In the genomic region with DNA sequence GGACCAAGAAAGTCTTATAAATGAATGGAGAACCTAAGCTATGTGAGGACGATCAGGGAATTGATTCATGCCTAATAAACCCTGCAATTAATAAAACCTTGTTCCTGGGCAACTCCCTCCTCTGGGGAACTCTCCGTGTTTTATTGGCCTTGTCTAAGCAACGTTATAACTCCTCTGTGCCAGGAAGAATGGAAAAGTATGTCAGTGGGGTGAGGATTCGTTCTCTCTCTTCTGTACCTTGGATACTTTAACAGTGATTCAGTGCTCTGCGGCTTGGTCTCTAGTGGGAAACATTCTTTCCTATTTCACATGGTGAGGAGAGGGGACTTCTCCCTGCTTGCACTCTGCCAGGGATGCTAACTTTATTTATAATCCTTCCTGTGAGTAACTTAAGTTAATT, we compare ENCODE assay signal across 26 mouse cellular contexts.
A peak's percentile ranks its signal among the peaks of the same experiment; 100 is the strongest.
DNase-seq lines count a peak whose midpoint lies in the region; ATAC-seq lines count a peak whose summit lies in the region.
"Had no signal": no experiment of that assay in that cellular context is flagged by ENCODE, and none has a peak within 500 bp of the region (broad histone marks: within the 10 kb centered on the region; RNA-seq: fewer than 3 reads in every experiment).

No protein-coding gene starts in this region.

- H3K27me3 ChIP-seq in kidney, embryonic 15.5 days: no peaks in the 10 kb centered on the region
- H3K27me3 ChIP-seq in midbrain, embryonic 11.5 days (ENCODE audit: control insufficient read depth, insufficient read depth, low read length): no peaks in the 10 kb centered on the region
- H3K27me3 ChIP-seq in midbrain, embryonic 10.5 days (ENCODE audit: low read depth, poor library complexity, severe bottlenecking): no peaks in the 10 kb centered on the region
- H3K27me3 ChIP-seq in neural tube, embryonic 13.5 days: no peaks in the 10 kb centered on the region
- H3K27me3 ChIP-seq in neural tube, embryonic 15.5 days (replicated peaks): no peaks in the 10 kb centered on the region
- H3K27me3 ChIP-seq: CH12.LX; forebrain, embryonic 13.5 days; heart, embryonic 13.5 days; Patski had no signal

- no peaks in the 10 kb centered on the region for H3K9me3 ChIP-seq in kidney, embryonic 15.5 days (replicated peaks)
- no peaks in the 10 kb centered on the region for H3K9me3 ChIP-seq in midbrain, embryonic 11.5 days (ENCODE audit: control insufficient read depth, low read length)
- no peaks in the 10 kb centered on the region for H3K9me3 ChIP-seq in midbrain, embryonic 10.5 days (replicated peaks)
- H3K9me3 ChIP-seq in neural tube, embryonic 13.5 days: no peaks in the 10 kb centered on the region
- no peaks in the 10 kb centered on the region for H3K9me3 ChIP-seq in neural tube, embryonic 15.5 days (replicated peaks)
- H3K9me3 ChIP-seq: forebrain, embryonic 10.5 days; forebrain, embryonic 13.5 days; G1E; heart, embryonic 10.5 days; heart, embryonic 13.5 days had no signal

- ATAC-seq in kidney, embryonic 15.5 days (replicated peaks; ENCODE audit: low FRiP score): 0 out of 2 replicates have a peak, but pooled peaks have one; percentile 25
- no peak for ATAC-seq in midbrain, embryonic 11.5 days (ENCODE audit: low FRiP score)
- ATAC-seq in neural tube, embryonic 13.5 days (ENCODE audit: low read depth): peak; percentile 69; the same call in 1 of the 2 replicates
- ATAC-seq in neural tube, embryonic 15.5 days (ENCODE audit: low FRiP score): peak; percentile 72; the same call in 1 of the 2 replicates
- ATAC-seq: forebrain, embryonic 13.5 days; forebrain, embryonic 16.5 days; Patski had no signal

- no peaks in the 10 kb centered on the region for H3K36me3 ChIP-seq in kidney, embryonic 15.5 days
- no peaks in the 10 kb centered on the region for H3K36me3 ChIP-seq in midbrain, embryonic 11.5 days (ENCODE audit: control insufficient read depth, insufficient read depth, low read length)
- no peaks in the 10 kb centered on the region for H3K36me3 ChIP-seq in midbrain, embryonic 10.5 days
- no peaks in the 10 kb centered on the region for H3K36me3 ChIP-seq in neural tube, embryonic 13.5 days
- H3K36me3 ChIP-seq in neural tube, embryonic 15.5 days: no peaks in the 10 kb centered on the region
- H3K36me3 ChIP-seq: forebrain, embryonic 10.5 days; G1E; heart, embryonic 10.5 days; heart, embryonic 13.5 days had no signal

- no peaks in the 10 kb centered on the region for H3K4me1 ChIP-seq in kidney, embryonic 15.5 days
- H3K4me1 ChIP-seq in midbrain, embryonic 11.5 days (ENCODE audit: control insufficient read depth, insufficient read depth, low read length): no peaks in the 10 kb centered on the region
- no peaks in the 10 kb centered on the region for H3K4me1 ChIP-seq in midbrain, embryonic 10.5 days
- H3K4me1 ChIP-seq in neural tube, embryonic 13.5 days (replicated peaks): peaks cover 4% of the 10 kb centered on the region; the same call in 1 of the 2 replicates
- H3K4me1 ChIP-seq in neural tube, embryonic 15.5 days: peaks cover 3% of the 10 kb centered on the region; the same call in 1 of the 2 replicates
- H3K4me1 ChIP-seq: forebrain, embryonic 10.5 days; heart, embryonic 10.5 days; heart, embryonic 13.5 days had no signal

- no peak overlapping the region for H3K27ac ChIP-seq in kidney, embryonic 15.5 days
- no peak overlapping the region for H3K27ac ChIP-seq in midbrain, embryonic 11.5 days (ENCODE audit: low read depth, low read length)
- no peak overlapping the region for H3K27ac ChIP-seq in midbrain, embryonic 10.5 days (replicated peaks)
- H3K27ac ChIP-seq in neural tube, embryonic 13.5 days (replicated peaks): no peak overlapping the region
- no peak overlapping the region for H3K27ac ChIP-seq in neural tube, embryonic 15.5 days (replicated peaks)
- H3K27ac ChIP-seq: forebrain, embryonic 10.5 days; forebrain, embryonic 13.5 days; heart, adult 2 months; heart, embryonic 10.5 days; heart, embryonic 13.5 days had no signal

- WGBS in kidney, embryonic 15.5 days: 26% methylated on average over 5 of the region's 5 CpGs
- WGBS in midbrain, embryonic 11.5 days: 80% methylated on average over 5 of the region's 5 CpGs
- WGBS in midbrain, embryonic 10.5 days: 84% methylated on average over 5 of the region's 5 CpGs
- 30% methylated on average over 5 of the region's 5 CpGs for WGBS in neural tube, embryonic 13.5 days
- 23% methylated on average over 5 of the region's 5 CpGs for WGBS in neural tube, embryonic 15.5 days

- H3K4me3 ChIP-seq in kidney, embryonic 15.5 days (replicated peaks): no peak overlapping the region
- no peak overlapping the region for H3K4me3 ChIP-seq in midbrain, embryonic 11.5 days (ENCODE audit: low read depth, low read length)
- no peak overlapping the region for H3K4me3 ChIP-seq in midbrain, embryonic 10.5 days
- no peak overlapping the region for H3K4me3 ChIP-seq in neural tube, embryonic 13.5 days
- no peak overlapping the region for H3K4me3 ChIP-seq in neural tube, embryonic 15.5 days (replicated peaks)
- H3K4me3 ChIP-seq: forebrain, embryonic 10.5 days; forebrain, embryonic 13.5 days; heart, adult 2 months; heart, embryonic 10.5 days; heart, embryonic 13.5 days had no signal

- H3K9ac ChIP-seq in kidney, embryonic 15.5 days: no peak overlapping the region
- no peak overlapping the region for H3K9ac ChIP-seq in midbrain, embryonic 11.5 days (ENCODE audit: low read length)
- H3K9ac ChIP-seq in neural tube, embryonic 13.5 days: no peak overlapping the region
- no peak overlapping the region for H3K9ac ChIP-seq in neural tube, embryonic 15.5 days (replicated peaks)
- H3K9ac ChIP-seq: forebrain, embryonic 13.5 days; heart, embryonic 13.5 days had no signal

- no peak for DNase-seq in kidney, adult 8-10 months
- peak; percentile 77 for DNase-seq in midbrain, embryonic 11.5 days (ENCODE audit: low spot score, missing footprints)
- DNase-seq in midbrain, embryonic 10.5 days (ENCODE audit: low spot score): no peak
- DNase-seq in ovary, adult 18-20 months (ENCODE audit: low spot score): no peak
- DNase-seq: adrenal gland, postnatal 10 days; adrenal gland, postnatal 36 days; B cell, adult 2 months; cerebellum, adult 18-20 months; cerebellum, adult 9-10 months; cerebellum, postnatal 14 days; gastrocnemius, postnatal 10 days; gastrocnemius, postnatal 36 days; heart, adult 2 months; heart, postnatal 14 days; heart, postnatal 4 days had no signal

- no peak overlapping the region for H3K4me2 ChIP-seq in kidney, embryonic 15.5 days
- H3K4me2 ChIP-seq in midbrain, embryonic 11.5 days: no peak overlapping the region
- no peak overlapping the region for H3K4me2 ChIP-seq in neural tube, embryonic 13.5 days
- no peak overlapping the region for H3K4me2 ChIP-seq in neural tube, embryonic 15.5 days
- H3K4me2 ChIP-seq: forebrain, embryonic 13.5 days; heart, embryonic 13.5 days had no signal
